Mouse (Mus musculus): ENCODE data around the gene Dnajb12. TPM values are rescaled to one million over a fixed set of nuclear protein-coding genes. Genes with fewer than 3 reads are reported as not detected.

Dnajb12 gene
- polyA plus RNA-seq, 1 experiment from 2014 or later, result 28.7 TPM

Other genes with a start within 250 kb of the Dnajb12 start
- 82.0 and 88.5 TPM in 2 replicates for gene Micu1, start 177.1 kb upstream of the Dnajb12 start, polyA plus RNA-seq (2014; fragmentation: Nextera tagmentation; extraction: Ambion mirVana)
- gene Ddit4, start 72.3 kb downstream of the Dnajb12 start, polyA plus RNA-seq (2014; fragmentation: Nextera tagmentation; extraction: Ambion mirVana), result 8.7 and 9.2 TPM in 2 replicates
- gene Ascc1, start 123.2 kb downstream of the Dnajb12 start, polyA plus RNA-seq (2014; fragmentation: Nextera tagmentation; extraction: Ambion mirVana), result 36.5 and 37.8 TPM in 2 replicates
- 96.2 and 101 TPM in 2 replicates for gene Anapc16, start 123.6 kb downstream of the Dnajb12 start, polyA plus RNA-seq (2014; fragmentation: Nextera tagmentation; extraction: Ambion mirVana)
- gene Spock2, start 226.7 kb downstream of the Dnajb12 start, polyA plus RNA-seq (2014; fragmentation: Nextera tagmentation; extraction: Ambion mirVana), result 8.8 and 10.0 TPM in 2 replicates